Mouse (Mus musculus) heart, postnatal 25 days (tissue): ENCODE data around the gene Kdm5b. TPM values are rescaled to one million over a fixed set of nuclear protein-coding genes. Genes with fewer than 3 reads are reported as not detected.
"Not testable (repeated sequence)": the region's sequence is repeated elsewhere in the genome, so short reads cannot be mapped to it uniquely, and the experiment has no call there.

Experiments
- DNase-seq: peaks from one replicate; pipeline ENCODE4 v3.0.0; 2022; ENCODE audit warnings: low spot score
- intact Hi-C: fragments of 180-260 bp; cut with DNase I; formaldehyde crosslinking; loops from one replicate; pipeline ENCODE4 v1.15.1; 2025
- total RNA-seq, 2 experiments: library from RNA; stranded (reverse); gene quantifications; 2 replicates each; pipeline ENCODE4 v1.2.3; 2021

Gene Kdm5b
- total RNA-seq, result 10 to 100 TPM; 17.0 to 20.6 TPM

- peak; percentile 76 for DNase-seq
- intact Hi-C loops, result no loop called here
Observed at GRCm38 (mm10) chr1:134559976-134560375, at the start of gene Kdm5b. Gene Kdm5b (plus strand): TSS chr1:134560171.

GRCm38 (mm10) chr1:134512183-134512582, 47.8 kb upstream of the Kdm5b start:
- DNase-seq, result no peak
- intact Hi-C loops, result no loop called here

- DNase-seq, result no peak
- intact Hi-C loops, result no loop called here
Observed at GRCm38 (mm10) chr1:134512584-134512983, 47.4 kb upstream of the Kdm5b start.

- intact Hi-C loops, result no loop called here
Observed at GRCm38 (mm10) chr1:134513312-134513860, 46.6 kb upstream of the Kdm5b start.

GRCm38 (mm10) chr1:134513876-134514590, 45.9 kb upstream of the Kdm5b start:
- no peak for DNase-seq
- intact Hi-C loops, result no loop called here

More at GRCm38 (mm10) chr1:134513312-134513860, 46.6 kb upstream of the Kdm5b start:
- no peak for DNase-seq

- no peak for DNase-seq
- intact Hi-C loops, result loop anchor here (2.0 kb wide), 1 partner anchor 89 kb away; no protein-coding TSS in a partner anchor
Observed at GRCm38 (mm10) chr1:134515891-134516290, 44.1 kb upstream of the Kdm5b start.

GRCm38 (mm10) chr1:134516491-134517198, 43.3 kb upstream of the Kdm5b start:
- intact Hi-C loops, result loop anchor here (2.0 kb wide), 1 partner anchor 88 kb away; no protein-coding TSS in a partner anchor
- DNase-seq, result no peak

- intact Hi-C loops, result loop anchor here (2.0 kb wide), 1 partner anchor 87 kb away; no protein-coding TSS in a partner anchor
- not testable (repeated sequence) for DNase-seq
Observed at GRCm38 (mm10) chr1:134517841-134518240, 42.1 kb upstream of the Kdm5b start.

- DNase-seq, result peak; percentile 81
- intact Hi-C loops, result no loop called here
Observed at GRCm38 (mm10) chr1:134518677-134519076, 41.3 kb upstream of the Kdm5b start.

- intact Hi-C loops, DNase-seq: not testable (repeated sequence)
Observed at GRCm38 (mm10) chr1:134519201-134519600, 40.8 kb upstream of the Kdm5b start.

- DNase-seq, result no peak
- intact Hi-C loops, result loop anchor here (2.0 to 5.0 kb wide), 2 partner anchors 35 to 72 kb away; no protein-coding TSS in a partner anchor
Observed at GRCm38 (mm10) chr1:134520001-134520721, 39.8 kb upstream of the Kdm5b start.

- DNase-seq, result no peak
- intact Hi-C loops, result loop anchor here (2.0 to 5.0 kb wide), 2 partner anchors 34 to 71 kb away; no protein-coding TSS in a partner anchor
Observed at GRCm38 (mm10) chr1:134521163-134521562, 38.8 kb upstream of the Kdm5b start.

- no peak for DNase-seq
- intact Hi-C loops, result loop anchor here (5.0 kb wide), 1 partner anchor 70 kb away; no protein-coding TSS in a partner anchor
Observed at GRCm38 (mm10) chr1:134522325-134522724, 37.6 kb upstream of the Kdm5b start.

GRCm38 (mm10) chr1:134524424-134524823, 35.5 kb upstream of the Kdm5b start:
- DNase-seq, result no peak

GRCm38 (mm10) chr1:134525015-134525414, 35.0 kb upstream of the Kdm5b start:
- intact Hi-C loops, result no loop called here
- DNase-seq, result no peak

More at GRCm38 (mm10) chr1:134524424-134524823, 35.5 kb upstream of the Kdm5b start:
- intact Hi-C loops, result loop anchor here (5.0 kb wide), 1 partner anchor 68 kb away; no protein-coding TSS in a partner anchor

- no peak for DNase-seq
- intact Hi-C loops, result no loop called here
Observed at GRCm38 (mm10) chr1:134526752-134527151, 33.2 kb upstream of the Kdm5b start.

GRCm38 (mm10) chr1:134530618-134531017, 29.4 kb upstream of the Kdm5b start:
- no peak for DNase-seq
- intact Hi-C loops, result no loop called here

- intact Hi-C loops, DNase-seq: not testable (repeated sequence)
Observed at GRCm38 (mm10) chr1:134533710-134534109, 26.3 kb upstream of the Kdm5b start.

- intact Hi-C loops, result no loop called here
Observed at GRCm38 (mm10) chr1:134535054-134535453, 24.9 kb upstream of the Kdm5b start.

GRCm38 (mm10) chr1:134535513-134535912, 24.5 kb upstream of the Kdm5b start:
- intact Hi-C loops, result no loop called here
- no peak for DNase-seq

More at GRCm38 (mm10) chr1:134535054-134535453, 24.9 kb upstream of the Kdm5b start:
- DNase-seq, result no peak
